Mouse (Mus musculus) stomach, embryonic 14.5 days (tissue): ENCODE results near the gene Rsph14. TPM values are rescaled to one million over a fixed set of nuclear protein-coding genes. Genes with fewer than 3 reads are reported as not detected.
A peak's percentile ranks its signal among the peaks of the same experiment; 100 is the strongest.

Experiments used
- ATAC-seq: fragments of 200-750 bp; cut with Nextera tagmentation; 2 replicates; pipeline ENCODE4 v1.8.0; 2017; ENCODE audit warnings: low read depth, moderate TSS enrichment; ENCODE audit not compliant: insufficient number of reproducible peaks, insufficient read depth, low FRiP score
- H3K27ac ChIP-seq: fragments of 300-500 bp; sonication (generic); 2 replicates; pipeline ENCODE4 v1.5.1; 2014; ENCODE audit warnings: mild to moderate bottlenecking, low read length, moderate library complexity, mixed read lengths
- H3K27me3 ChIP-seq: fragments of 300-500 bp; sonication (generic); 2 replicates; pipeline ENCODE4 v1.6.1; 2014; ENCODE audit warnings: low read length, control low read depth, mixed read lengths; ENCODE audit not compliant: control insufficient read depth, insufficient read depth
- H3K36me3 ChIP-seq: fragments of 300-500 bp; sonication (generic); 2 replicates; pipeline ENCODE4 v1.6.1; 2014; ENCODE audit warnings: mild to moderate bottlenecking, control low read depth, low read length, moderate library complexity, mixed read lengths; ENCODE audit not compliant: control insufficient read depth, insufficient read depth
- H3K4me1 ChIP-seq: fragments of 300-500 bp; sonication (generic); 2 replicates; pipeline ENCODE4 v1.6.1; 2014; ENCODE audit warnings: low read length, control low read depth, mixed read lengths; ENCODE audit not compliant: control insufficient read depth, insufficient read depth
- H3K4me2 ChIP-seq: fragments of 300-500 bp; sonication (generic); replicated peaks from 2 replicates; pipeline ENCODE4 v1.6.1; 2014; ENCODE audit warnings: low read depth, low read length, control low read depth
- H3K4me3 ChIP-seq: fragments of 300-500 bp; sonication (generic); 2 replicates; pipeline ENCODE4 v1.5.1; 2014; ENCODE audit warnings: low read depth, low read length, control low read depth
- H3K9ac ChIP-seq: fragments of 300-500 bp; sonication (generic); replicated peaks from 2 replicates; pipeline ENCODE4 v1.6.1; 2014; ENCODE audit warnings: low read depth, mild to moderate bottlenecking, control low read depth, low read length, moderate library complexity, mixed read lengths
- H3K9me3 ChIP-seq: fragments of 300-500 bp; sonication (generic); 2 replicates; pipeline ENCODE4 v1.6.1; 2016; ENCODE audit warnings: low read depth, low read length, control low read depth; ENCODE audit not compliant: control insufficient read depth
- WGBS: fragments of 180-500 bp; shearing (Covaris S2); extraction: QIAGEN DNeasy Blood & Tissue Kit; methylation state at CpG from one replicate; pipeline ENCODE4 v1.1.7; 2014; 5-methylcytosine and 5-hydroxymethylcytosine counted together
- polyA plus RNA-seq: library from polyadenylated mRNA; unstranded; fragments of >200 nt; fragmentation: Nextera tagmentation; extraction: Ambion mirVana; gene quantifications from 2 replicates; pipeline ENCODE4 v1.2.1, GENCODE M21; 2014

Gene Rsph14
- polyA plus RNA-seq, 1 experiment from 2014 or later = not detected

DNA sequence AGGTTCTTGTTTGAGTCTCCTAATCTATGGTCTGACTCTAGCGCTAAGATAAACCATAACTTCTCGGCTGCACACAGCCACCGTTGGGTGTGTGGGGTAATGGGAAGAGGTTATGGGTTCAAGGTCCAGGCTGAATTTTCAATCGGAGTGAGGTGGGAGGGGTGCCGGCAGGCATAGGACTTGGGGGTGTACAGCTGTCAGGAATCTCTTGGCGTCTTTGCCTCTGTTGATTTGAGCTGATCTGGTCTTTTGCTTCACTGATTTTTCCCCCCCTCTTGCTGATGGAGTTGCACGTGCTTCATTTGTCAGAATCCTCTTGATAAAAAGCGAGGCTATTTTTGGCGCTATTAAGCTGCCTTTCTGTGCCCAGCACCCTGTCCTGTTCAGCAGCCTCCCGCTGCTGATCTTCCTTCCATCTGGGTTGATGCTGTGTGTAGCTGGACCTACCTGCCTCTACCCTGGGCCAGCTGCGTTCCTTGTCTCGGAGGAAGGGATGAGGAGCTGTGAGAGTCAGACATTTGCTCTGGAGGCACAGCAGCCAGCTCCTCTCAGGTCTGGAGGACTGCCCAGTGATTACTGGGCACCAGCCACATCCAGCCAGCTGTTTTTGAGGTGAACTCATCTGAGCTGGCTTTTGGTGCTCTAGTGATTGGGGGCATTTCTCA, 31.0 kb upstream of the Rsph14 start:
- H3K9me3 ChIP-seq = no peaks in the 10 kb centered on the region
- peak overlapping the region; percentile 0; the same call in 1 of the 2 replicates for H3K4me3 ChIP-seq
- H3K4me1 ChIP-seq = peaks cover 32% of the 10 kb centered on the region
- peaks cover 8% of the 10 kb centered on the region; the same call in 1 of the 2 replicates for H3K36me3 ChIP-seq
- 45% methylated on average over 12 of the region's 12 CpGs for WGBS
- H3K27ac ChIP-seq = no peak overlapping the region
- peak overlapping the region; percentile 93 for H3K4me2 ChIP-seq
- no peak for ATAC-seq
- H3K27me3 ChIP-seq = no peaks in the 10 kb centered on the region
- 0 out of 2 replicates have a peak overlapping the region, but pooled peaks have one; percentile 21 for H3K9ac ChIP-seq

DNA sequence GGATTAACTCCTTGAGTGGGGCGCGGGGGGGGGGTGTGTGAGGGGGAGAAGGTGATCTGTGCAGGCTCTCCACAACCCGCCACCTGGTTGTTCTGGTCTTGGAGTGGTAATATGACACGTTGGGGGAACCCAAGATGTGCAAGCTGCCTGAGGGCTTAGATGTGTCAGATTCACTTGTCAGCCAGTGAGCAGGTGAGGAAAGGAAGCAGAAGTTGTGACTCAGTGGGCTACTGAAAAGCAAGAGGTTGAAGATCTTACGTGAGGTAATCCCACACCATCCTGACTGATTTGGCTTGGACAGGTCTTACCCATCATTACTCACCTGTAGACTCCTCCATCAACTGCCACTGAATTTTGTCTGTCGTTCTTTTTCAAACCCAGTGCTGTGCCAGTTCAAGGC, 30.2 kb upstream of the Rsph14 start:
- no peaks in the 10 kb centered on the region for H3K9me3 ChIP-seq
- peak overlapping the region; percentile 93 for H3K4me2 ChIP-seq
- peaks cover 26% of the 10 kb centered on the region for H3K4me1 ChIP-seq
- peak overlapping the region; percentile 67 for H3K4me3 ChIP-seq
- 46% methylated on average over 6 of the region's 6 CpGs for WGBS
- no peak overlapping the region for H3K27ac ChIP-seq
- H3K9ac ChIP-seq = no peak overlapping the region
- no peak for ATAC-seq
- peaks cover 8% of the 10 kb centered on the region; the same call in 1 of the 2 replicates for H3K36me3 ChIP-seq
- no peaks in the 10 kb centered on the region for H3K27me3 ChIP-seq

GRCm38 (mm10) chr10:75062189-75062561, 29.8 kb upstream of the Rsph14 start:
- no peaks in the 10 kb centered on the region for H3K9me3 ChIP-seq
- peaks cover 22% of the 10 kb centered on the region for H3K4me1 ChIP-seq
- WGBS = 17% methylated on average over 6 of the region's 6 CpGs
- H3K9ac ChIP-seq = peak overlapping the region; percentile 74
- peak overlapping the region; percentile 93 for H3K4me2 ChIP-seq
- peaks cover 8% of the 10 kb centered on the region; the same call in 1 of the 2 replicates for H3K36me3 ChIP-seq
- no peak overlapping the region for H3K27ac ChIP-seq
- peak overlapping the region; percentile 67 for H3K4me3 ChIP-seq
- ATAC-seq = no peak
- H3K27me3 ChIP-seq = no peaks in the 10 kb centered on the region

- Histone ChIP-seq H3K4me2 (peak overlapping the region; percentile 93), H3K36me3 (peaks cover 4% of the 10 kb centered on the region; the same call in 1 of the 2 replicates), H3K27me3 (no peaks in the 10 kb centered on the region), H3K9ac (peak overlapping the region; percentile 74), H3K4me1 (peaks cover 22% of the 10 kb centered on the region), H3K27ac (no peak overlapping the region), H3K4me3 (peak overlapping the region; percentile 67), H3K9me3 (no peaks in the 10 kb centered on the region)
- no peak for ATAC-seq
- WGBS = 3% methylated on average over 71 of the region's 71 CpGs
Observed at GRCm38 (mm10) chr10:75061341-75062188, 29.2 kb upstream of the Rsph14 start.

DNA sequence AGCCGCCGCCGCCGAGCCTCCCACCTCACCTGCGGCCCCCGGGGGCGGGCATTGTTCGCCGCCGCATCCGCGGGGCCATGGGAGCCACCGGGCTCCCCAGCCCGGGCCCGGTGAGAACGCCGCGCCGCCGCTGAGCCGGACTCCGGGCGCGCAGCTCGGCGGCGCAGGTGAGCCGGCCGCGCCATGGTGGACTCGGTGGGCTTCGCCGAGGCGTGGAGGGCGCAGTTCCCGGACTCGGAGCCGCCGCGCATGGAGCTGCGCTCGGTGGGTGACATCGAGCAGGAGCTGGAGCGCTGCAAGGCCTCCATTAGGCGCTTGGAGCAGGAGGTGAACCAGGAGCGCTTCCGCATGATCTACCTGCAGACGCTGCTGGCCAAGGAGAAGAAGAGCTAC, 28.5 kb upstream of the Rsph14 start:
- H3K9ac ChIP-seq = peak overlapping the region; percentile 74
- peak overlapping the region; percentile 93 for H3K4me2 ChIP-seq
- H3K27ac ChIP-seq = peak overlapping the region; percentile 28; the same call in 1 of the 2 replicates
- WGBS = under 1% methylated on average over 48 of the region's 48 CpGs
- H3K36me3 ChIP-seq = 0 out of 2 replicates have a peak, but pooled peaks cover 3% of the 10 kb centered on the region
- no peaks in the 10 kb centered on the region for H3K9me3 ChIP-seq
- H3K27me3 ChIP-seq = no peaks in the 10 kb centered on the region
- H3K4me1 ChIP-seq = peaks cover 22% of the 10 kb centered on the region
- peak overlapping the region; percentile 67 for H3K4me3 ChIP-seq
- ATAC-seq = peak; percentile 4; the same call in 1 of the 2 replicates

GRCm38 (mm10) chr10:75060217-75060842, 27.9 kb upstream of the Rsph14 start, which contains the start of gene Bcr:
Gene Bcr (plus strand): TSS chr10:75060592.
- Histone ChIP-seq H3K27ac (peak within 1 kb of the TSS; percentile 28; the same call in 1 of the 2 replicates), H3K36me3 (0 out of 2 replicates have a peak, but pooled peaks cover 3% of the 10 kb centered on the region), H3K27me3 (no peaks in the 10 kb centered on the region), H3K4me2 (peak within 1 kb of the TSS; percentile 93), H3K4me3 (peak within 1 kb of the TSS; percentile 67), H3K4me1 (peaks cover 22% of the 10 kb centered on the region), H3K9ac (peak within 1 kb of the TSS; percentile 74), H3K9me3 (no peaks in the 10 kb centered on the region)
- peak; percentile 89 for ATAC-seq
- under 1% methylated on average over 69 of the region's 73 CpGs for WGBS

DNA sequence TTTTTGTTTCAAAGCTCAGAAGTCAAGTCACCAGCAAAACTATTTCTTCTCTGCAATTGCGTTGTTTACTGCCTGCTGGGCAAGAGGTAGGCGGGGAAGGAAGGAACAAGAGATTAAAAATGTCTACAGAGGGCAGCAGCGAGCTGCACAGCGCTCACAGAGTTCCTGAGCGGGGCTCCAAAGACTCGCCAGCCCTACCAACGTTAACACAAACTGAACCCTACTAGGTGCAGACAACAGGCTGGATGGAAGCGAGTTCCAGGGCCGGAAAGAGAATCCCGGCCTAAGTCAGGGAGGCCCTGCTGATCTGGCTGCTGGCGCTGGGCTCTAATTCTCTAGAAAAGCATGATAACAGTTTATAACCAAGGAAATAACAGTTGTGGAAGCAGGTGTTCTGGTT, 27.0 kb upstream of the Rsph14 start:
- H3K4me1 ChIP-seq = peaks cover 25% of the 10 kb centered on the region
- peak overlapping the region; percentile 93 for H3K4me2 ChIP-seq
- ATAC-seq = no peak
- no peaks in the 10 kb centered on the region for H3K36me3 ChIP-seq
- H3K9ac ChIP-seq = no peak overlapping the region
- no peak overlapping the region for H3K27ac ChIP-seq
- H3K9me3 ChIP-seq = no peaks in the 10 kb centered on the region
- H3K4me3 ChIP-seq = 0 out of 2 replicates have a peak overlapping the region, but pooled peaks have one; percentile 6
- H3K27me3 ChIP-seq = no peaks in the 10 kb centered on the region
- WGBS = under 1% methylated on average over 11 of the region's 11 CpGs
